Mouse (Mus musculus): ENCODE data around the gene Tnip2. TPM values are rescaled to one million over a fixed set of nuclear protein-coding genes. Genes with fewer than 3 reads are reported as not detected.

Gene Tnip2
- total and polyA plus RNA-seq, 3 experiments: 4.8 to 19.6 (median 11.1) TPM

GRCm38 (mm10) chr5:34466079-34466478 is 47.7 kb downstream of the Tnip2 start:
- no peaks in the 10 kb centered on the region for H3K27me3 ChIP-seq (ENCODE audit: insufficient read depth, low read length)
- H3K9me3 ChIP-seq (replicated peaks): no peaks in the 10 kb centered on the region
- no peak for TF ChIP-seq TAL1 (conservative IDR thresholded peaks at IDR 0.05; ENCODE audit: low read depth, low read length)
- no peak for TF ChIP-seq GATA1 (IDR thresholded peaks at IDR 0.05; ENCODE audit: borderline replicate concordance, low read length)
- no peak for TF ChIP-seq POLR2AphosphoS5 (IDR thresholded peaks at IDR 0.05; ENCODE audit: insufficient replicate concordance, low read depth, low read length)
- no peak for TF ChIP-seq GATA2 (IDR thresholded peaks at IDR 0.05; ENCODE audit: borderline replicate concordance, low read depth, low read length)
- no peak for TF ChIP-seq CTCF (IDR thresholded peaks at IDR 0.05; ENCODE audit: low read depth, low read length)
- ATAC-seq (ENCODE audit: extremely low read depth, insufficient number of reproducible peaks, low FRiP score, poor library complexity, severe bottlenecking) (no peak), DNase-seq (ENCODE audit: low spot score) (no peak)
- H3K4me1 ChIP-seq (ENCODE audit: insufficient read depth, low read depth, low read length): peaks cover 34% of the 10 kb centered on the region
- H3K36me3 ChIP-seq (replicated peaks): peaks cover 72% of the 10 kb centered on the region
- H3K4me3 ChIP-seq (ENCODE audit: low read depth, low read length): no peak overlapping the region

- Histone ChIP-seq H3K36me3 (replicated peaks) (peaks cover 93% of the 10 kb centered on the region), H3K27me3 (ENCODE audit: insufficient read depth, low read length) (no peaks in the 10 kb centered on the region), H3K4me3 (ENCODE audit: low read depth, low read length) (no peak overlapping the region), H3K9me3 (replicated peaks) (no peaks in the 10 kb centered on the region), H3K4me1 (ENCODE audit: insufficient read depth, low read depth, low read length) (peaks cover 9% of the 10 kb centered on the region; the same call in 1 of the 2 replicates)
- DNase-seq (ENCODE audit: low spot score) (no peak), ATAC-seq (ENCODE audit: extremely low read depth, insufficient number of reproducible peaks, low FRiP score, poor library complexity, severe bottlenecking) (no peak)
- TF ChIP-seq GATA2 (IDR thresholded peaks at IDR 0.05; ENCODE audit: borderline replicate concordance, low read depth, low read length) (no peak), TAL1 (conservative IDR thresholded peaks at IDR 0.05; ENCODE audit: low read depth, low read length) (no peak)
Measured at GRCm38 (mm10) chr5:34461841-34462240, 52.0 kb downstream of the Tnip2 start.

GRCm38 (mm10) chr5:34461294-34461693 is 52.5 kb downstream of the Tnip2 start:
- TF ChIP-seq TAL1 (conservative IDR thresholded peaks at IDR 0.05; ENCODE audit: low read depth, low read length) (no peak), CTCF (IDR thresholded peaks at IDR 0.05; ENCODE audit: low read depth, low read length) (no peak), GATA1 (IDR thresholded peaks at IDR 0.05; ENCODE audit: borderline replicate concordance, low read length) (no peak), POLR2AphosphoS5 (IDR thresholded peaks at IDR 0.05; ENCODE audit: insufficient replicate concordance, low read depth, low read length) (no peak), GATA2 (IDR thresholded peaks at IDR 0.05; ENCODE audit: borderline replicate concordance, low read depth, low read length) (no peak)
- H3K9me3 ChIP-seq (replicated peaks): no peaks in the 10 kb centered on the region
- no peaks in the 10 kb centered on the region for H3K27me3 ChIP-seq (ENCODE audit: insufficient read depth, low read length)
- H3K4me3 ChIP-seq (ENCODE audit: low read depth, low read length): no peak overlapping the region
- DNase-seq (ENCODE audit: low spot score) (no peak), ATAC-seq (ENCODE audit: extremely low read depth, insufficient number of reproducible peaks, low FRiP score, poor library complexity, severe bottlenecking) (no peak)
- peaks cover 4% of the 10 kb centered on the region; the same call in 1 of the 2 replicates for H3K4me1 ChIP-seq (ENCODE audit: insufficient read depth, low read depth, low read length)
- peaks cover 92% of the 10 kb centered on the region for H3K36me3 ChIP-seq (replicated peaks)

GRCm38 (mm10) chr5:34458994-34459393 is 54.8 kb downstream of the Tnip2 start:
- Histone ChIP-seq H3K27me3 (ENCODE audit: insufficient read depth, low read length) (no peaks in the 10 kb centered on the region), H3K9me3 (replicated peaks) (no peaks in the 10 kb centered on the region), H3K36me3 (replicated peaks) (peaks cover 90% of the 10 kb centered on the region), H3K4me1 (ENCODE audit: insufficient read depth, low read depth, low read length) (peaks cover 2% of the 10 kb centered on the region; the same call in 1 of the 2 replicates), H3K4me3 (ENCODE audit: low read depth, low read length) (no peak overlapping the region)
- DNase-seq (ENCODE audit: low spot score) (no peak), ATAC-seq (ENCODE audit: extremely low read depth, insufficient number of reproducible peaks, low FRiP score, poor library complexity, severe bottlenecking) (no peak)
- TF ChIP-seq POLR2AphosphoS5 (IDR thresholded peaks at IDR 0.05; ENCODE audit: insufficient replicate concordance, low read depth, low read length): no peak
- TF ChIP-seq GATA2 (IDR thresholded peaks at IDR 0.05; ENCODE audit: borderline replicate concordance, low read depth, low read length): no peak
- TF ChIP-seq CTCF (IDR thresholded peaks at IDR 0.05; ENCODE audit: low read depth, low read length): no peak
- TF ChIP-seq GATA1 (IDR thresholded peaks at IDR 0.05; ENCODE audit: borderline replicate concordance, low read length): no peak
- no peak for TF ChIP-seq TAL1 (conservative IDR thresholded peaks at IDR 0.05; ENCODE audit: low read depth, low read length)

GRCm38 (mm10) chr5:34446207-34446606 is 67.6 kb downstream of the Tnip2 start:
- Histone ChIP-seq H3K36me3 (replicated peaks) (peaks cover 72% of the 10 kb centered on the region), H3K4me1 (ENCODE audit: insufficient read depth, low read depth, low read length) (peaks cover 4% of the 10 kb centered on the region; the same call in 1 of the 2 replicates), H3K4me3 (ENCODE audit: low read depth, low read length) (no peak overlapping the region), H3K9me3 (replicated peaks) (no peaks in the 10 kb centered on the region), H3K27me3 (ENCODE audit: insufficient read depth, low read length) (no peaks in the 10 kb centered on the region)
- ATAC-seq (ENCODE audit: extremely low read depth, insufficient number of reproducible peaks, low FRiP score, poor library complexity, severe bottlenecking) (no peak), DNase-seq (ENCODE audit: low spot score) (no peak)
- TF ChIP-seq TAL1 (conservative IDR thresholded peaks at IDR 0.05; ENCODE audit: low read depth, low read length): no peak
- no peak for TF ChIP-seq GATA1 (IDR thresholded peaks at IDR 0.05; ENCODE audit: borderline replicate concordance, low read length)
- TF ChIP-seq CTCF (IDR thresholded peaks at IDR 0.05; ENCODE audit: low read depth, low read length): no peak
- TF ChIP-seq POLR2AphosphoS5 (IDR thresholded peaks at IDR 0.05; ENCODE audit: insufficient replicate concordance, low read depth, low read length): no peak
- no peak for TF ChIP-seq GATA2 (IDR thresholded peaks at IDR 0.05; ENCODE audit: borderline replicate concordance, low read depth, low read length)

Other genes starting within 250 kb of the Tnip2 start
- gene Zfyve28, start 225.5 kb downstream of the Tnip2 start, total RNA-seq (2014; fragmentation: Nextera tagmentation): not detected in 2 replicates
- 0.05 TPM in 1 of 2 replicates, not detected in the other for gene Zfyve28, start 225.5 kb downstream of the Tnip2 start, total RNA-seq (2017)
- not detected in 2 replicates for gene Zfyve28, start 225.5 kb downstream of the Tnip2 start, polyA plus RNA-seq (2012)
- gene Cfap99, start 225.4 kb downstream of the Tnip2 start, total RNA-seq (2014; fragmentation: Nextera tagmentation): not detected in 2 replicates
- gene Cfap99, start 225.4 kb downstream of the Tnip2 start, total RNA-seq (2017): not detected in 2 replicates
- not detected in 2 replicates for gene Cfap99, start 225.4 kb downstream of the Tnip2 start, polyA plus RNA-seq (2012)
- gene Rnf4, start 177.7 kb downstream of the Tnip2 start, total RNA-seq (2014; fragmentation: Nextera tagmentation): 196 and 202 TPM in 2 replicates
- gene Rnf4, start 177.7 kb downstream of the Tnip2 start, total RNA-seq (2017): 161 TPM in 2 replicates
- gene Rnf4, start 177.7 kb downstream of the Tnip2 start, polyA plus RNA-seq (2012): 32.0 and 41.8 TPM in 2 replicates
- 71.3 and 74.9 TPM in 2 replicates for gene Fam193a, start 144.1 kb downstream of the Tnip2 start, total RNA-seq (2014; fragmentation: Nextera tagmentation)
- gene Fam193a, start 144.1 kb downstream of the Tnip2 start, total RNA-seq (2017): 24.3 TPM in 2 replicates
- gene Fam193a, start 144.1 kb downstream of the Tnip2 start, polyA plus RNA-seq (2012): 14.7 and 17.4 TPM in 2 replicates
- 2.2 and 3.1 TPM in 2 replicates for gene Sh3bp2, start 11.8 kb upstream of the Tnip2 start, total RNA-seq (2014; fragmentation: Nextera tagmentation)
- gene Sh3bp2, start 11.8 kb upstream of the Tnip2 start, total RNA-seq (2017): 3.5 and 5.6 TPM in 2 replicates
- 5.7 and 6.7 TPM in 2 replicates for gene Sh3bp2, start 11.8 kb upstream of the Tnip2 start, polyA plus RNA-seq (2012)
- gene Add1, start 59.7 kb upstream of the Tnip2 start, total RNA-seq (2014; fragmentation: Nextera tagmentation): 147 and 158 TPM in 2 replicates
- 95.2 and 103 TPM in 2 replicates for gene Add1, start 59.7 kb upstream of the Tnip2 start, total RNA-seq (2017)
- gene Add1, start 59.7 kb upstream of the Tnip2 start, polyA plus RNA-seq (2012): 257 TPM in 2 replicates
- gene Mfsd10, start 123.2 kb upstream of the Tnip2 start, total RNA-seq (2014; fragmentation: Nextera tagmentation): 49.6 and 50.8 TPM in 2 replicates
- 44.6 and 61.3 TPM in 2 replicates for gene Mfsd10, start 123.2 kb upstream of the Tnip2 start, total RNA-seq (2017)
- 192 and 260 TPM in 2 replicates for gene Mfsd10, start 123.2 kb upstream of the Tnip2 start, polyA plus RNA-seq (2012)
- gene Nop14, start 146.2 kb upstream of the Tnip2 start, total RNA-seq (2014; fragmentation: Nextera tagmentation): 56.8 and 82.3 TPM in 2 replicates
- 39.7 and 48.1 TPM in 2 replicates for gene Nop14, start 146.2 kb upstream of the Tnip2 start, total RNA-seq (2017)
- 34.6 and 39.5 TPM in 2 replicates for gene Nop14, start 146.2 kb upstream of the Tnip2 start, polyA plus RNA-seq (2012)
- 1.2 and 5.9 TPM in 2 replicates for gene Grk4, start 146.4 kb upstream of the Tnip2 start, total RNA-seq (2014; fragmentation: Nextera tagmentation)
- gene Grk4, start 146.4 kb upstream of the Tnip2 start, total RNA-seq (2017): 0.16 and 2.5 TPM in 2 replicates
- gene Grk4, start 146.4 kb upstream of the Tnip2 start, polyA plus RNA-seq (2012): 0.17 and 0.34 TPM in 2 replicates
- gene Htt, start 247.7 kb upstream of the Tnip2 start, total RNA-seq (2014; fragmentation: Nextera tagmentation): 51.1 and 54.5 TPM in 2 replicates
- gene Htt, start 247.7 kb upstream of the Tnip2 start, total RNA-seq (2017): 24.4 and 26.5 TPM in 2 replicates
- gene Htt, start 247.7 kb upstream of the Tnip2 start, polyA plus RNA-seq (2012): 4.7 and 4.9 TPM in 2 replicates

All from G1E (cell line).